Mouse (Mus musculus): ENCODE data around the gene Atxn2.

DNA sequence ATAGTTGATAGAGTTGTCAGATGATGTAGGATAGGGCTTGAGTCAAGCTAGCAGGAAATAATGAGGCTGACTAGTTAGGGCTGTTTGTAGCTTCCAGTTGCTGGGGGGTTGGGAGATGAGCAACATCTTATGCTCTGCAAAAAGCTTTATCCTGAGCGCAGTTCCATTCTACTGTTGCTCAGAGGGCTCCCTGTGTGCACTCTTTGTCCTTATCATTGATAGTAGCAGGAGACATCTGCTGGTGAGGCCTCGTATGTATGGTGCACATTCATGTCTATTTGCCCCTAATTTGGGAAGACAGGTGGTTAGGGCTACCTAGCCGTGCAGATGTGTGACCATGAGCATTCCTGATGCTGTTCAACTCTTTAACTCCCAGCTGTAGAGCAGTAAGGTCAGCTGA lies 60.5 kb downstream of the Atxn2 start:
- TF ChIP-seq CTCF (IDR thresholded peaks at IDR 0.05; ENCODE audit: low read depth, low read length), result no peak
- no peak for TF ChIP-seq POLR2A (IDR thresholded peaks at IDR 0.05; ENCODE audit: extremely low read depth, insufficient read depth, low read length)
